Mouse (Mus musculus) thymus, adult 2 months (tissue): ENCODE measurements around the gene Chd3.

ENCODE experiments used
- CTCF ChIP-seq: fragments of 200-500 bp; IDR thresholded peaks from 2 replicates; pipeline ENCODE4 v1.5.1; 2012; ENCODE audit warnings: mild to moderate bottlenecking, control low read depth, low read length, moderate library complexity, borderline replicate concordance; ENCODE audit not compliant: control insufficient read depth, poor library complexity, insufficient read depth; ENCODE audit errors: extremely low read depth
- POLR2A ChIP-seq: fragments of 200-500 bp; IDR thresholded peaks from 2 replicates; pipeline ENCODE4 v1.6.1; 2012; ENCODE audit warnings: mild to moderate bottlenecking, low read length, control low read depth, moderate library complexity; ENCODE audit not compliant: control insufficient read depth, poor library complexity, insufficient read depth; ENCODE audit errors: extremely low read depth

DNA sequence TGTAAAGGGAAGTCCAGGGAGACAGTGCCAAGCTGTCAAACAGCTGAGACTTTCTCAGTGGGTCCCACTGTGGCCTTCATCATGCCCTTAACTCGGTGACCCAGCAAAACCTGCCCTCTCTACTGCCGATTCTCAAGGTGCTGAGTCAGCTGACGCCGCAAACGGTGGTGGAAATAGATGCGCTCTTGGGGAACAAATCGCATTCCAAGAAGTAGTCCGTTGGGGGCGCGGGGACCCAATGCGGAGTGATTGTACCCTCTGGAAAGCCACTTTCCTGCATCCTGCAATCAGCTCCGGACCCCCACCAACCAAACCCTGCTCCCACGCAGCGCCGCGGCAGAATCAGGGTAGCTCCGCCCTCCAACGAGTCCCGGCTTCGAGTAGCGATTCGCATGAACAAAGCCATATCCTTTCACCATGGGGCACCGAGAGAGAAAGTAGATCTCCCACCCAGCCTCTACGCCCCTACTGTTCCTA, 37.2 kb downstream of the Chd3 start:
- no peak for TF ChIP-seq CTCF
- peak; percentile 43; the same call in 1 of the 2 replicates for TF ChIP-seq POLR2A
